ENCODE assay signal across 8 mouse cellular contexts in genomic region chr13:108297350-108298093, GRCm38 (mm10). TPM values are rescaled to one million over a fixed set of nuclear protein-coding genes. Genes with fewer than 3 reads are reported as not detected.
DNase-seq lines count a peak whose midpoint lies in the region; ATAC-seq and TF ChIP-seq lines count a peak whose summit lies in the region.

No protein-coding gene starts in this region.

- TF ChIP-seq CTCF in midbrain, postnatal 0 days (IDR thresholded peaks at IDR 0.05), result no peak

- H3K4me1 ChIP-seq in hindbrain, embryonic 15.5 days (replicated peaks), result peaks cover 8% of the 10 kb centered on the region
- H3K4me1 ChIP-seq in liver, embryonic 12.5 days, result peaks cover 23% of the 10 kb centered on the region
- 0 out of 2 replicates have a peak, but pooled peaks cover 4% of the 10 kb centered on the region for H3K4me1 ChIP-seq in midbrain, postnatal 0 days (ENCODE audit: insufficient read depth, low read length)

- 22% methylated on average over 12 of the region's 12 CpGs for WGBS in hindbrain, embryonic 15.5 days
- WGBS in liver, embryonic 12.5 days (ENCODE audit: insufficient replicate concordance), result 2% methylated on average over 12 of the region's 12 CpGs
- WGBS in midbrain, postnatal 0 days, result 26% methylated on average over 12 of the region's 12 CpGs

- H3K27ac ChIP-seq in hindbrain, embryonic 15.5 days (replicated peaks), result peak overlapping the region; percentile 34; the same call in 1 of the 2 replicates
- H3K27ac ChIP-seq in liver, embryonic 12.5 days, result peak overlapping the region; percentile 77
- H3K27ac ChIP-seq in midbrain, postnatal 0 days (ENCODE audit: low read depth, low read length), result no peak overlapping the region

- H3K36me3 ChIP-seq in hindbrain, embryonic 15.5 days, result no peaks in the 10 kb centered on the region
- no peaks in the 10 kb centered on the region for H3K36me3 ChIP-seq in liver, embryonic 12.5 days
- no peaks in the 10 kb centered on the region for H3K36me3 ChIP-seq in midbrain, postnatal 0 days (ENCODE audit: insufficient read depth, low read length)

- peak overlapping the region; percentile 22 for H3K4me3 ChIP-seq in hindbrain, embryonic 15.5 days
- peak overlapping the region; percentile 54 for H3K4me3 ChIP-seq in liver, embryonic 12.5 days
- H3K4me3 ChIP-seq in midbrain, postnatal 0 days (ENCODE audit: low read depth, low read length), result no peak overlapping the region

- no peak overlapping the region for H3K9ac ChIP-seq in hindbrain, embryonic 15.5 days
- H3K9ac ChIP-seq in liver, embryonic 12.5 days, result peak overlapping the region; percentile 3
- no peak overlapping the region for H3K9ac ChIP-seq in midbrain, postnatal 0 days (replicated peaks; ENCODE audit: low read length, poor library complexity, severe bottlenecking)

- ATAC-seq in frontal cortex, adult (ENCODE audit: low TSS enrichment), result peak; percentile 78
- peak; percentile 80 for ATAC-seq in hindbrain, embryonic 15.5 days (ENCODE audit: low FRiP score, low read depth)
- ATAC-seq in liver, embryonic 12.5 days, result peak; percentile 83
- ATAC-seq in midbrain, postnatal 0 days (ENCODE audit: low FRiP score), result 0 out of 2 replicates have a peak, but pooled peaks have one; percentile 25

- H3K27me3 ChIP-seq in hindbrain, embryonic 15.5 days, result no peaks in the 10 kb centered on the region
- no peaks in the 10 kb centered on the region for H3K27me3 ChIP-seq in liver, embryonic 12.5 days (replicated peaks)
- H3K27me3 ChIP-seq in midbrain, postnatal 0 days (ENCODE audit: insufficient read depth, low read length), result no peaks in the 10 kb centered on the region

- H3K9me3 ChIP-seq in hindbrain, embryonic 15.5 days, result no peaks in the 10 kb centered on the region
- no peaks in the 10 kb centered on the region for H3K9me3 ChIP-seq in liver, embryonic 12.5 days (replicated peaks)
- H3K9me3 ChIP-seq in midbrain, postnatal 0 days (ENCODE audit: low read length), result no peaks in the 10 kb centered on the region

- peak overlapping the region; percentile 47 for H3K4me2 ChIP-seq in hindbrain, embryonic 15.5 days
- H3K4me2 ChIP-seq in liver, embryonic 12.5 days, result peak overlapping the region; percentile 75
- H3K4me2 ChIP-seq in midbrain, postnatal 0 days (ENCODE audit: low read depth, low read length, poor library complexity, severe bottlenecking), result peak overlapping the region; percentile 16

- no peak for DNase-seq in frontal cortex, postnatal 14 days (ENCODE audit: low spot score in 2 of 2)
- peak; percentile 61 for DNase-seq in brain, adult 2 months (ENCODE audit: low read depth, low spot score)
- DNase-seq in forelimb bud, embryonic 11.5 days (ENCODE audit: low read depth, low spot score), result peak; percentile 40
- DNase-seq in midbrain, postnatal 0 days (ENCODE audit: low spot score), result peak; percentile 51
- DNase-seq in thymus, postnatal 10 days (ENCODE audit: low spot score in 2 of 2), result peak; percentile 49 to 53

RNA-seq across cellular contexts. Expression of gene Depdc1b, which starts 18.6 kb away (rescaled TPM):
- polyA plus RNA-seq in hindbrain, embryonic 15.5 days (2015; fragmentation: Nextera tagmentation; extraction: Ambion mirVana), result 2.5 and 2.8 TPM in 2 replicates
- polyA plus RNA-seq in liver, embryonic 12.5 days (2016; fragmentation: Nextera tagmentation; extraction: Ambion mirVana), result 13.4 and 14.4 TPM in 2 replicates
- total RNA-seq in midbrain, postnatal 0 days (2014; rRNA removed), result 1.0 and 3.9 TPM in 2 replicates
- polyA plus RNA-seq in midbrain, postnatal 0 days (2015; fragmentation: Nextera tagmentation; extraction: Ambion mirVana), result 0.44 and 0.64 TPM in 2 replicates

Comparison
In these comparisons a context has a peak if more than half of its experiments do, and no peak if none do; other contexts are left out.
1. ATAC-seq: peak in every context shown above with its lines; median percentile 83 in liver, embryonic 12.5 days; 80 in hindbrain, embryonic 15.5 days; 78 in frontal cortex, adult; 25 in midbrain, postnatal 0 days.
2. DNase-seq: peak in brain, adult 2 months (single experiment), forelimb bud, embryonic 11.5 days (single experiment), midbrain, postnatal 0 days (single experiment) and thymus, postnatal 10 days (2 of 2); none in frontal cortex, postnatal 14 days (0 of 2).
3. H3K4me2 ChIP-seq: peak in every context shown above with its lines; median percentile 75 in liver, embryonic 12.5 days; 47 in hindbrain, embryonic 15.5 days; 16 in midbrain, postnatal 0 days.